Mouse (Mus musculus) midbrain, embryonic 16.5 days (tissue): Measurements from ENCODE around the gene Ceacam16. TPM values are rescaled to one million over a fixed set of nuclear protein-coding genes. Genes with fewer than 3 reads are reported as not detected.

Source experiments
- ATAC-seq: fragments of 200-750 bp; cut with Nextera tagmentation; 2 replicates; pipeline ENCODE4 v1.8.0; 2017; ENCODE audit warnings: moderate TSS enrichment
- H3K27ac ChIP-seq: fragments of 300-500 bp; sonication (generic); 2 replicates; pipeline ENCODE4 v1.5.1; 2014; ENCODE audit warnings: mild to moderate bottlenecking, low read length, mixed read lengths
- H3K27me3 ChIP-seq: fragments of 300-500 bp; sonication (generic); 2 replicates; pipeline ENCODE4 v1.6.1; 2014; ENCODE audit warnings: low read depth, low read length, mixed read lengths; ENCODE audit not compliant: control insufficient read depth, insufficient read depth
- H3K36me3 ChIP-seq: fragments of 300-500 bp; sonication (generic); 2 replicates; pipeline ENCODE4 v1.6.1; 2014; ENCODE audit warnings: mild to moderate bottlenecking, low read length, moderate library complexity, mixed read lengths; ENCODE audit not compliant: control insufficient read depth, insufficient read depth
- H3K4me1 ChIP-seq: fragments of 300-500 bp; sonication (generic); 2 replicates; pipeline ENCODE4 v1.6.1; 2014; ENCODE audit warnings: mild to moderate bottlenecking, low read length, mixed read lengths; ENCODE audit not compliant: control insufficient read depth, insufficient read depth
- H3K4me2 ChIP-seq: fragments of 300-500 bp; sonication (generic); 2 replicates; pipeline ENCODE4 v1.6.1; 2014; ENCODE audit warnings: mild to moderate bottlenecking, low read length, mixed read lengths
- H3K4me3 ChIP-seq: fragments of 300-500 bp; sonication (generic); 2 replicates; pipeline ENCODE4 v1.5.1; 2014; ENCODE audit warnings: low read depth, mild to moderate bottlenecking, low read length, moderate library complexity, mixed read lengths
- H3K9ac ChIP-seq: fragments of 300-500 bp; sonication (generic); 2 replicates; pipeline ENCODE4 v1.6.1; 2014; ENCODE audit warnings: low read depth, low read length, mixed read lengths
- H3K9me3 ChIP-seq: fragments of 300-500 bp; sonication (generic); replicated peaks from 2 replicates; pipeline ENCODE4 v1.6.1; 2014; ENCODE audit warnings: mild to moderate bottlenecking, low read length, mixed read lengths; ENCODE audit not compliant: control insufficient read depth, poor library complexity, severe bottlenecking
- WGBS: fragments of 180-500 bp; shearing (Covaris S2); extraction: QIAGEN DNeasy Blood & Tissue Kit; methylation state at CpG from one replicate; pipeline ENCODE4 v1.1.7; 2014; 5-methylcytosine and 5-hydroxymethylcytosine counted together
- polyA plus RNA-seq: library from polyadenylated mRNA; unstranded; fragments of >200 nt; fragmentation: Nextera tagmentation; extraction: Ambion mirVana; gene quantifications from 2 replicates; pipeline ENCODE4 v1.2.1, GENCODE M21; 2015

Ceacam16 gene
- polyA plus RNA-seq, 1 experiment from 2014 or later, result 1.6 TPM

DNA sequence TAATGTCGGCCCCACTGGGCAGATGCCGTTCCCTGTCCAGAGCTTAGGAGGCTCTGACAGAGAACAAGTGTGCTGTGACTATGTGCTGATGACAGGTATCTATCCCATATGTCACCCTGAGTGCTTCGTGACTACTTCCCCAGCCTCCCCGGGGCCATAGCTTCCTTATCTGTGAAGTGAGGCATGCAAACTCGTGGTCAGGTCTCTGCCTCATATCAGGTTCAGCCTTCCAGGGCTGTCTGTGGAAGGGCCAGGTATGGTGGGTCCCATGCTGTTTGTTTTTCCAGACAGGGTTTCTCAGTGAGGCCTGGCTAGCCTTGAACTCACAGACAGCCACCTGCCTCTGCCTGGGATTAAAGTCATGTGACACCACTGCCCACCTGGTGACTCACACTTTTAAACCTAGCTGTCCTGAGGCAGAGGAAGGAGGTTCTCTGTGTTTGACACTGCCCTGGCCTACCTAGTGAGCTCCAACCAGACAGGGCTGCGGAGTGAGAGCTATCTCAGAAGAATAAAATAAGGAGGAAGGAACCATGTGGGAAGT is 47.4 kb downstream of the Ceacam16 start:
- Histone ChIP-seq H3K27me3 (peaks cover 32% of the 10 kb centered on the region), H3K4me3 (no peak overlapping the region), H3K4me1 (peaks cover 22% of the 10 kb centered on the region), H3K9me3 (no peaks in the 10 kb centered on the region), H3K27ac (no peak overlapping the region), H3K9ac (no peak overlapping the region), H3K36me3 (no peaks in the 10 kb centered on the region), H3K4me2 (no peak overlapping the region)
- ATAC-seq, result no peak
- WGBS, result 85% methylated on average over 6 of the region's 6 CpGs

DNA sequence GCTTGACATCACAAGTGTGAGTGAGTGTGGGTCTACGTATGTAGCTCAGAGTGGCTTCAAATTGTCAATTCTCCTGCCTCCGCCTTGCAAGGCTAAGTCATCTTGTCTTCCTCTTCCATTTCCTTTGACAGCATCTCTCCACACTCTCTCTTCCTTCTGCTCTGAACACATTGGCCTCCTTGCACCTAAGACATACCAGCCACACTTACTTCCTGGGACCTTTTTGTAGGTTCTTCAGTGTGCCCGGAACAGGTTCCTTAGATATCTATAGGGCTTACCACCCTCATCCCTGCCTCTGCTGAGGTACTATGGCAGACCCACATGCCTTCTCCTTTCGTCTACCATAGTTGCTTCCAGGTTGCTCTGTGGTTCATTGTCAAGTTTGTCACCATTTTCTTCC is 47.9 kb downstream of the Ceacam16 start:
- Histone ChIP-seq H3K4me3 (no peak overlapping the region), H3K36me3 (no peaks in the 10 kb centered on the region), H3K27ac (no peak overlapping the region), H3K9ac (no peak overlapping the region), H3K9me3 (no peaks in the 10 kb centered on the region), H3K4me1 (peaks cover 22% of the 10 kb centered on the region), H3K27me3 (peaks cover 33% of the 10 kb centered on the region), H3K4me2 (no peak overlapping the region)
- ATAC-seq, result no peak
- 88% methylated on average over 4 of the region's 4 CpGs for WGBS

- Histone ChIP-seq H3K27me3 (peaks cover 28% of the 10 kb centered on the region), H3K4me1 (peaks cover 10% of the 10 kb centered on the region), H3K27ac (no peak overlapping the region), H3K4me3 (peak overlapping the region; percentile 20), H3K4me2 (peak overlapping the region; percentile 61), H3K9me3 (no peaks in the 10 kb centered on the region), H3K9ac (no peak overlapping the region; the same call in 1 of the 2 replicates), H3K36me3 (no peaks in the 10 kb centered on the region)
- 4% methylated on average over 22 of the region's 22 CpGs for WGBS
- ATAC-seq, result peak; percentile 41; the same call in 1 of the 2 replicates
Observed at GRCm38 (mm10) chr7:19811114-19811513, 50.0 kb downstream of the Ceacam16 start.

GRCm38 (mm10) chr7:19809369-19809768 is 51.7 kb downstream of the Ceacam16 start:
- Histone ChIP-seq H3K9me3 (no peaks in the 10 kb centered on the region), H3K4me1 (peaks cover 7% of the 10 kb centered on the region), H3K36me3 (no peaks in the 10 kb centered on the region), H3K27me3 (peaks cover 28% of the 10 kb centered on the region), H3K4me2 (peak overlapping the region; percentile 51), H3K9ac (peak overlapping the region; percentile 55; the same call in 1 of the 2 replicates), H3K4me3 (peak overlapping the region; percentile 30), H3K27ac (no peak overlapping the region)
- peak; percentile 84 for ATAC-seq
- WGBS, result 1% methylated on average over 27 of the region's 27 CpGs

GRCm38 (mm10) chr7:19806356-19806969 is 54.6 kb downstream of the Ceacam16 start:
- Histone ChIP-seq H3K4me2 (no peak overlapping the region), H3K4me1 (peaks cover 7% of the 10 kb centered on the region), H3K36me3 (no peaks in the 10 kb centered on the region), H3K4me3 (no peak overlapping the region), H3K27ac (no peak overlapping the region), H3K9ac (no peak overlapping the region), H3K27me3 (peaks cover 24% of the 10 kb centered on the region), H3K9me3 (no peaks in the 10 kb centered on the region)
- WGBS, result 84% methylated on average over 8 of the region's 8 CpGs
- ATAC-seq, result no peak

DNA sequence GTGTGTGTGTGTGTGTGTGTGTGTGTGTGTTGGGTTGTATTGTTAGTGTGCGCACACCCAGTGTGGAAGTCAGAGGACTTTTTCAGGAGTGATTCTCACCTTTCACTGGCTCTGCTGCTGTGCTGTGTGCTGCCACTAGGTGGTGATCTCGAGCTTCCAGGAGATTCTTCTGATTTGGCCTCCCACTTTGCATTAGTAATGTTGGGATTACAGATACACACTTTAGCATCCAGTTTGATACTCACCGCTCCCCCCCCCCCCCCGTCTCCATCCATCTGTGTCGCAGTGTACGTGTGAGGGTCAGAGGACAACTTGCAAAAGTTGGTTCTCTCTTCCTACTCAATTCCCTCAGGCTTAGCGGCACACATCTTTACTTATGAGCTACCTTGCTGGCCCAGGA is 58.1 kb downstream of the Ceacam16 start:
- no peak overlapping the region for H3K9ac ChIP-seq
- 20% methylated on average over 5 of the region's 7 CpGs for WGBS
- peak; percentile 65; the same call in 1 of the 2 replicates for ATAC-seq
- H3K27me3 ChIP-seq, result no peaks in the 10 kb centered on the region
- H3K27ac ChIP-seq, result no peak overlapping the region
- H3K4me1 ChIP-seq, result no peaks in the 10 kb centered on the region
- no peak overlapping the region for H3K4me3 ChIP-seq
- H3K4me2 ChIP-seq, result no peak overlapping the region
- H3K9me3 ChIP-seq, result no peaks in the 10 kb centered on the region
- H3K36me3 ChIP-seq, result no peaks in the 10 kb centered on the region

Other genes with a start within 250 kb of the Ceacam16 start
- gene Relb, start 231.9 kb downstream of the Ceacam16 start, polyA plus RNA-seq, result 6.1 and 6.5 TPM in 2 replicates
- 120 and 122 TPM in 2 replicates for gene Clptm1, start 196.3 kb downstream of the Ceacam16 start, polyA plus RNA-seq
- gene Apoc2, start 183.4 kb downstream of the Ceacam16 start, polyA plus RNA-seq, result not detected in 2 replicates
- gene Gm44805, start 179.9 kb downstream of the Ceacam16 start, polyA plus RNA-seq, result not detected in 2 replicates
- not detected in 2 replicates for gene Apoc4, start 179.8 kb downstream of the Ceacam16 start, polyA plus RNA-seq
- gene Apoc1, start 168.6 kb downstream of the Ceacam16 start, polyA plus RNA-seq, result 0.96 and 1.0 TPM in 2 replicates
- 350 and 686 TPM in 2 replicates for gene Apoe, start 162.1 kb downstream of the Ceacam16 start, polyA plus RNA-seq
- 113 and 118 TPM in 2 replicates for gene Tomm40, start 145.9 kb downstream of the Ceacam16 start, polyA plus RNA-seq
- gene Nectin2, start 110.8 kb downstream of the Ceacam16 start, polyA plus RNA-seq, result 55.3 and 56.7 TPM in 2 replicates
- gene Bcam, start 90.3 kb downstream of the Ceacam16 start, polyA plus RNA-seq, result 10.5 and 14.0 TPM in 2 replicates
- 0.44 and 0.49 TPM in 2 replicates for gene Cblc, start 64.5 kb downstream of the Ceacam16 start, polyA plus RNA-seq
- gene Bcl3, start 38.5 kb downstream of the Ceacam16 start, polyA plus RNA-seq, result 0.65 and 1.0 TPM in 2 replicates
- 21.3 and 23.9 TPM in 2 replicates for gene Gm19345, start 9.3 kb downstream of the Ceacam16 start, polyA plus RNA-seq
- gene Ceacam19, start 26.7 kb upstream of the Ceacam16 start, polyA plus RNA-seq, result not detected in 2 replicates
- gene Pvr, start 59.9 kb upstream of the Ceacam16 start, polyA plus RNA-seq, result 9.3 and 11.5 TPM in 2 replicates
- gene Igsf23, start 89.5 kb upstream of the Ceacam16 start, polyA plus RNA-seq, result not detected in 2 replicates
- not detected in 2 replicates for gene Ceacam20, start 104.1 kb upstream of the Ceacam16 start, polyA plus RNA-seq
- gene Nlrp9b, start 130.2 kb upstream of the Ceacam16 start, polyA plus RNA-seq, result not detected in 2 replicates
- gene Vmn1r91, start 238.4 kb upstream of the Ceacam16 start, polyA plus RNA-seq, result not detected in 2 replicates